Mouse (Mus musculus): Measurements from ENCODE around the gene Zbtb25.

The Zbtb25 gene

GRCm38 (mm10) chr12:76368790-76369205 is 604 bp downstream of the Zbtb25 start:
- POLR2A ChIA-PET = interaction anchor here in 3 of 4 experiments (0.8 to 2.3 kb wide), 13 partner anchors 11 to 700 kb away, joined by 3 to 11 read pairs (median 4); partner anchors contain the start of genes Hspa2 (in 1 of the 3) and Wdr89 (in 1 of the 3)

GRCm38 (mm10) chr12:76368201-76368789 is 1.1 kb downstream of the Zbtb25 start:
- ChIA-PET CTCF (interaction anchor here in 3 of 4 experiments (0.5 to 1.2 kb wide), 6 partner anchors 14 to 384 kb away, joined by 3 to 5 read pairs (median 3); no protein-coding TSS in a partner anchor), POLR2A (interaction anchor here in 3 of 4 experiments (0.7 to 2.3 kb wide), 22 partner anchors 8 to 699 kb away, joined by 3 to 11 read pairs (median 3); partner anchors contain the start of genes Hspa2 (in 2 of the 3), Akap5 (in 1 of the 3) and Wdr89 (in 1 of the 3))

More at GRCm38 (mm10) chr12:76368790-76369205, 604 bp downstream of the Zbtb25 start:
- CTCF ChIA-PET = interaction anchor here in 3 of 4 experiments (0.5 to 1.0 kb wide), 4 partner anchors 14 to 172 kb away, joined by 3 to 4 read pairs (median 3); no protein-coding TSS in a partner anchor

GRCm38 (mm10) chr12:76367096-76367995 is 2.1 kb downstream of the Zbtb25 start:
- ChIA-PET CTCF (interaction anchor here in 1 of 4 experiments (0.6 to 1.2 kb wide), 3 partner anchors 165 to 385 kb away, joined by 3 to 5 read pairs (median 3); no protein-coding TSS in a partner anchor), POLR2A (interaction anchor here in 3 of 4 experiments (0.6 to 2.3 kb wide), 24 partner anchors 9 to 698 kb away, joined by 3 to 11 read pairs (median 3); partner anchors contain the start of genes Akap5 (in 1 of the 3) and Hspa2 (in 1 of the 3))

GRCm38 (mm10) chr12:76366276-76366675 is 3.1 kb downstream of the Zbtb25 start:
- POLR2A ChIA-PET = interaction anchor here in 3 of 4 experiments (0.7 to 2.3 kb wide), 10 partner anchors 9 to 230 kb away, joined by 3 to 10 read pairs (median 4); no protein-coding TSS in a partner anchor

GRCm38 (mm10) chr12:76362303-76362676 is 7.1 kb downstream of the Zbtb25 start:
- CTCF ChIA-PET = interaction anchor here in 3 of 4 experiments (0.5 to 2.2 kb wide), 8 partner anchors 10 to 563 kb away, joined by 3 to 9 read pairs (median 3); no protein-coding TSS in a partner anchor

More at GRCm38 (mm10) chr12:76366276-76366675, 3.1 kb downstream of the Zbtb25 start:
- CTCF ChIA-PET = no interaction called here

GRCm38 (mm10) chr12:76361405-76362302 is 7.7 kb downstream of the Zbtb25 start:
- ChIA-PET POLR2A (interaction anchor here (0.5 to 2.8 kb wide), 16 partner anchors 8 to 573 kb away, joined by 3 to 14 read pairs (median 4); partner anchors contain the start of genes Hspa2 (in 1 of the 4) and Mthfd1 (in 1 of the 4)), CTCF (interaction anchor here (0.5 to 2.2 kb wide), 10 partner anchors 11 to 391 kb away, joined by 3 to 7 read pairs (median 3); no protein-coding TSS in a partner anchor)

More at GRCm38 (mm10) chr12:76362303-76362676, 7.1 kb downstream of the Zbtb25 start:
- POLR2A ChIA-PET = interaction anchor here in 3 of 4 experiments (0.7 to 2.8 kb wide), 13 partner anchors 9 to 113 kb away, joined by 3 to 14 read pairs (median 6); partner anchors contain the start of gene Hspa2 (in 1 of the 3)

DNA sequence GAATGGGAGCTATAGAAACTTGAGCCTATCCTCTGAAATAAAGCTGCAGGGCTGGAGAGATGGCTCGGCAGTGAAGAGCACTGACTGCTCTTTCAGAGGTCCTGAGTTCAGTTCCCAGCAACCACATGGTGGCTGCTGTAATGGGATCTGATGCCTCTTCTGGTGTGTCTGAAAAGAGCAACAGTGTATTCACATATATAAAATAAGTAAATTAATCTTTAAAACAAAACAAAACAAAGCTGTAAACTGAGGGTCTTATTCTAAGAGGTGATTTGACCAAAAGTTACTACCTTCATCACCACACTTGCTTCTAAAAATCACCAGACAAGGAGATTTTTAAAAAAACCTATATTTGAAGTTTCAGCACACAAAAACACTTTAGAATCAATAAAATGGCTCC is 8.5 kb downstream of the Zbtb25 start:
- CTCF ChIA-PET = interaction anchor here in 2 of 4 experiments (0.6 to 1.3 kb wide), 4 partner anchors 40 to 125 kb away, joined by 3 to 5 read pairs (median 3); no protein-coding TSS in a partner anchor
- POLR2A ChIA-PET = interaction anchor here in 3 of 4 experiments (0.6 to 1.9 kb wide), 9 partner anchors 11 to 374 kb away, joined by 3 to 6 read pairs (median 3); partner anchors contain the start of gene Mthfd1 (in 1 of the 3)

- ChIA-PET POLR2A (interaction anchor here (0.5 to 1.7 kb wide), 13 partner anchors 8 to 54 kb away, joined by 3 to 10 read pairs (median 4); partner anchors contain the start of genes Akap5 (in 1 of the 4) and Hspa2 (in 1 of the 4)), CTCF (interaction anchor here in 3 of 4 experiments (0.5 to 1.0 kb wide), 3 partner anchors 10 to 159 kb away, joined by 3 to 4 read pairs (median 3); no protein-coding TSS in a partner anchor)
Observed at GRCm38 (mm10) chr12:76349680-76350220, 19.7 kb downstream of the Zbtb25 start.

GRCm38 (mm10) chr12:76345759-76346455 is 23.5 kb downstream of the Zbtb25 start:
- ChIA-PET POLR2A (interaction anchor here in 3 of 4 experiments (0.6 to 1.4 kb wide), 7 partner anchors 10 to 153 kb away, joined by 3 to 4 read pairs (median 3); no protein-coding TSS in a partner anchor), CTCF (interaction anchor here in 3 of 4 experiments (0.6 to 1.6 kb wide), 10 partner anchors 27 to 491 kb away, joined by 3 to 15 read pairs (median 4); no protein-coding TSS in a partner anchor)

GRCm38 (mm10) chr12:76341080-76341479 is 28.3 kb downstream of the Zbtb25 start:
- POLR2A ChIA-PET = interaction anchor here in 2 of 4 experiments (0.6 to 4.1 kb wide), 10 partner anchors 9 to 910 kb away, joined by 3 to 19 read pairs (median 3); partner anchors contain the start of genes Akap5 (in 1 of the 2) and Mthfd1 (in 1 of the 2)

GRCm38 (mm10) chr12:76336111-76336965 is 33.1 kb downstream of the Zbtb25 start:
- ChIA-PET CTCF (interaction anchor here in 2 of 4 experiments (1.0 to 1.4 kb wide), 4 partner anchors 44 to 539 kb away, joined by 3 to 4 read pairs (median 4); no protein-coding TSS in a partner anchor), POLR2A (interaction anchor here in 3 of 4 experiments (0.5 to 1.8 kb wide), 8 partner anchors 9 to 740 kb away, joined by 3 to 9 read pairs (median 3); partner anchors contain the start of genes Akap5 (in 2 of the 3), Mthfd1 (in 1 of the 3) and Ppp2r5e (in 1 of the 3))

More at GRCm38 (mm10) chr12:76341080-76341479, 28.3 kb downstream of the Zbtb25 start:
- CTCF ChIA-PET = interaction anchor here (0.5 to 3.4 kb wide), 34 partner anchors 8 to 447 kb away, joined by 3 to 22 read pairs (median 3); partner anchors contain the start of genes Akap5 (in 2 of the 4), Mthfd1 (in 1 of the 4) and Ppp1r36 (in 1 of the 4)

GRCm38 (mm10) chr12:76335641-76336040 is 33.8 kb downstream of the Zbtb25 start:
- POLR2A ChIA-PET = interaction anchor here in 2 of 4 experiments (0.7 to 0.8 kb wide), 3 partner anchors 10 to 145 kb away, joined by 3 read pairs; no protein-coding TSS in a partner anchor
- CTCF ChIA-PET = interaction anchor here in 1 of 4 experiments (1.4 kb wide), 1 partner anchor 139 kb away, joined by 4 read pairs; no protein-coding TSS in a partner anchor

DNA sequence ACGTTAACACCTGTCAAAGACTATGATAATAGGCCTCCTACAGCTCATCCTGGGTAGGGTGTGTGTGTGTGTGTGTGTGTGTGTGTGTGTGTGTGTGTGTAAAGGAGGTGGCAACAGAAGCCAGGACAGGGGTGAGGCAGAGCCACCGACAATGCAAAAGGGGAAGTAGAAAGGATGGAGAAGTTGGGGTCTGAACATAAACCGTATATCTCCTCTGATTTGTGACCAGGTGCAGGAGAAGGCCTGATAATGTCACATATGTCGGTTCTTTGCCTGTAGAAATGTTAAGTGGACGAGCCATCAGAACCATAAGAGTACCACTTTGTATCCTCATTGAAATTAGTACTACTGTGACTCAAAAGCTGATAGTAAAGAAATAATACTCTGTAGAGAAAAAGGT is 35.7 kb downstream of the Zbtb25 start:
- POLR2A ChIA-PET = interaction anchor here in 3 of 4 experiments (0.7 to 1.3 kb wide), 3 partner anchors 9 to 1768 kb away, joined by 3 to 5 read pairs (median 4); partner anchors contain the start of gene Akap5 (in 2 of the 3)
- CTCF ChIA-PET = no interaction called here

All from embryonic stem cell, embryonic (primary cell).